Mouse (Mus musculus) liver, embryonic 14.5 days (tissue): ENCODE data around the gene Ralgds.

Experiments
- CTCF ChIP-seq: IDR thresholded peaks from 2 replicates; pipeline ENCODE4 v1.5.1; 2016; ENCODE audit warnings: antibody characterized with exemption, low read depth, control low read depth
- EP300 ChIP-seq: IDR thresholded peaks from 2 replicates; pipeline ENCODE4 v1.6.1; 2016; ENCODE audit warnings: antibody characterized with exemption, low read depth

DNA sequence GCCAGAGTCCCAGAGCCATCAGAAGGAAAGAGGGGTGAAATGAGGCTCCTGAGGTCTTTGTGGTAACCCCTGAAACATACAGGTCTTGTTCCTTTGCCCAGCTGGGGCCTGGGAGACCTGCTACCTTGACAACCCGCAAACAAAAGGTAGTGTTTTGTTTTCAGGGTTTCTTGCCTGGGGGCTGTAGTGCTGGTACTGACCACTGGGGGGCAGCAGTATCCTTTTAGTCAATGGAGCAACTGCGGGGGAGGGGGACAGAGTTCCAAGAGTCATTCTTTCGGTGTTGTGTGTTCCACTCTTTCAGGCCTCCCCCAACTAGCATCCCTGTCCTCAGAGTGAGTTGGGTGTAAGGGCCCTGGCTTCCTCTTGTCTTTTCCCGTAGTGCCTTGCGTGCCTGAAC is 1.6 kb downstream of the Ralgds start:
- peak; percentile 91 for TF ChIP-seq CTCF
- TF ChIP-seq EP300 = no peak
